Comparison of ENCODE assay signal across 26 mouse cellular contexts in the genomic region with DNA sequence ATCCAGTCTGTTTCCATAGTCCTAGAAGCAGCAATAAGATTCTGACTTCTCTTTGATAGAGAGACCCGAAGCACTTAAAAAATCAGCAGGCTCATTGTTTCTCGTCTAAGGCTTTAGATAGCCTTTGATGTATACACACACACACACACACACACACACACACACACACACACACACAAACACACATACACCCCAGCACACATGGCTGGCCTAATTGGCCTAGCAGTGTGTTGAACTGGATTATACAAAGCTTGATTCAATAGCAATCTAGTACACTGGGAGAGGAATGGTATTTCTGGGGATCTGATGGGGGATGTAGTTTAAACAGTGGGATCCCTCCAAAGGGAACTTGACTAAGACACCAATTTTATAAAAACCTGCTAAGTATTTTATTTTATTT.
"Had no signal": no experiment of that assay in that cellular context is flagged by ENCODE, and none has a peak within 500 bp of the region (broad histone marks: within the 10 kb centered on the region; RNA-seq: fewer than 3 reads in every experiment).

No protein-coding gene starts in this region.

- H3K4me1 ChIP-seq: heart, embryonic 13.5 days; heart, embryonic 15.5 days; hindbrain, embryonic 13.5 days; hindbrain, embryonic 15.5 days; kidney, embryonic 15.5 days; limb, embryonic 13.5 days; limb, embryonic 15.5 days; liver, embryonic 12.5 days had no signal

- H3K9me3 ChIP-seq: heart, embryonic 13.5 days; heart, embryonic 15.5 days; hindbrain, embryonic 13.5 days; hindbrain, embryonic 15.5 days; kidney, embryonic 15.5 days; limb, embryonic 13.5 days; limb, embryonic 15.5 days; liver, embryonic 12.5 days had no signal

- H3K9ac ChIP-seq: heart, embryonic 13.5 days; heart, embryonic 15.5 days; hindbrain, embryonic 13.5 days; hindbrain, embryonic 15.5 days; kidney, embryonic 15.5 days; limb, embryonic 13.5 days; limb, embryonic 15.5 days; liver, embryonic 12.5 days; liver, embryonic 14.5 days had no signal

- H3K27me3 ChIP-seq: heart, embryonic 13.5 days; heart, embryonic 15.5 days; hindbrain, embryonic 13.5 days; hindbrain, embryonic 15.5 days; kidney, embryonic 15.5 days; limb, embryonic 13.5 days; limb, embryonic 15.5 days; liver, embryonic 12.5 days had no signal

- H3K4me2 ChIP-seq: heart, embryonic 11.5 days; heart, embryonic 13.5 days; heart, embryonic 15.5 days; hindbrain, embryonic 13.5 days; hindbrain, embryonic 15.5 days; kidney, embryonic 15.5 days; limb, embryonic 13.5 days; limb, embryonic 15.5 days; liver, embryonic 12.5 days had no signal

- H3K27ac ChIP-seq: heart, adult 2 months; heart, embryonic 13.5 days; heart, embryonic 15.5 days; hindbrain, embryonic 13.5 days; hindbrain, embryonic 15.5 days; hindbrain, postnatal 0 days; kidney, embryonic 15.5 days; kidney, postnatal 0 days; layer of hippocampus, adult 2 months; limb, embryonic 13.5 days; limb, embryonic 15.5 days; liver, embryonic 12.5 days; liver, embryonic 14.5 days had no signal

- DNase-seq: gastrocnemius, postnatal 14 days; gastrocnemius, postnatal 36 days; heart, adult 11 months; heart, adult 2 months; heart, postnatal 14 days; heart, postnatal 36 days; kidney, adult 11 months; kidney, adult 2 months; kidney, adult 9 months; kidney, postnatal 25 days; kidney, postnatal 4 days; left cerebral cortex, postnatal 4 days had no signal

- H3K4me3 ChIP-seq: heart, adult 2 months; heart, embryonic 13.5 days; heart, embryonic 15.5 days; hindbrain, embryonic 13.5 days; hindbrain, embryonic 15.5 days; kidney, embryonic 15.5 days; layer of hippocampus, adult 2 months; limb, embryonic 13.5 days; limb, embryonic 15.5 days; liver, embryonic 12.5 days had no signal

- ATAC-seq: hindbrain, postnatal 0 days; intestine, embryonic 16.5 days; liver, embryonic 12.5 days had no signal

- H3K36me3 ChIP-seq: heart, embryonic 13.5 days; heart, embryonic 15.5 days; kidney, embryonic 15.5 days; limb, embryonic 13.5 days; limb, embryonic 15.5 days; liver, embryonic 12.5 days had no signal
